Mouse (Mus musculus): ENCODE data around the gene Dram1.

Gene Dram1

DNA sequence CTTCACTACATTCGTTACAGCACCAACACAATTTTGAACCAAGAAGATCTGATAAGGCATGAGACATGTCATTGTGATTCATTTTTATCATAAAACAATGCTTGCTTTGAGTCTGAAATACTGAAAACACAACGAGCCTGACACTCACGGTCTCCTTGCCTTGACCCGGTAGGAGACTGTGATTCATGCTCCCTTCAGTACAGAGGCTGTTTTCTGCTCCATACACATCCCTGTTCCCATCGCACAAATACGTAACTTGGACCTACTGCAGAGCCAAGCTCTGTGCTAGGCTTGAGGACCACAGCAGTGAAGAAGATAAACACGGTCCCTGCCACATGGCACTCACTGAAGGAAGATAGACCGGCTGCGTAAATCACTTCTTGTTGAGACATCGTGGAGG, 90.8 kb downstream of the Dram1 start:
- DNase-seq (ENCODE audit: low read depth): no peak

DNA sequence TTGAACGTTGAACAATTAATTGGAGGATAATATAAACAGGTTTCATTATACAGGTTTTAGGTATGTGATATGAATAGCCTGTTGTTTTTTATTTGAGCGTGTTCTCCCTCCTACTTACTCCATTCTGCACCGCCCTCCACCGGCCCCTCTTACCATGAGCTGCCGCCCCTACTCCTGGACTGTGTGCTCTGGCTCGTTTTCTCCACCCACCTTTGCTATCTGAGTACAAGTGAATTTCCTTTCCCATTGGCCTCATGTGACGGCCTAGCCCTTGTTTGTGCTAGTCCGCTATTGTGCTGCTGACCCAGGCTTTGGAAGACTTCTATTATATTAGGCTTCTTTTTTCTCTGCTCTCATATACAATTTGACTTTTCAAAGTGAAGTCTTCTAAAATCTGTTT, 91.6 kb downstream of the Dram1 start:
- no peak for DNase-seq (ENCODE audit: low read depth)

DNA sequence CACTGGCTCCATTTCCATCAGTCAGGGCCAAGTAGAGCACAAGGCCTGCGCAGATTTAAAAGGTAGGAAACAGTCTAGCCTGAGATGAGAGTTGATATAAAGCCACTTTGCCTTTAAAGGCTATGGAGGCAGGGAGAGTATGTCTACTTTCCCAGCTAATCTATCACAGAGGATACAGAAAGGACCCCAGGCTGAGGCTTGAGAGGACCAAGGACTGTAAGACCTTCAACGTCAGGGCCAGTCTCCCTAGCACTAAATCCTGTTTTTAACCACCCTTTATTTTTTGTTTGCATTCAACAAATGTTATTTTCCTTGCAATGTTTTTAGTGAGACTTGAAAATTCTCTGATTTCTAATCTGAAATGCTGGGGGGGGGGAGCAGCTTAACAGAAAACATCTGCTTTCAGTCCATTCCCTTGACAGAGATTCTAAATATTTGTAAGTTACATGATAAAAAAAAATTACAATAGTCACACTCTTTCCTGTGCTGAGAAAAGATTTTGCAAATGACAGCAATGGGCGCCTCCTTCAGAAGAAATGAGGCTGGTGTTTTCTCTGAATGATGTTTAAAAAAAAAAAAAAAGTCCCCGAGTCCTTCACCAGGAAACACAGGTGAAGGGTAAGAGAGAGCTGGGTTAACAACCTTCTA, 94.4 kb downstream of the Dram1 start:
- no peak for DNase-seq (ENCODE audit: low read depth)

DNA sequence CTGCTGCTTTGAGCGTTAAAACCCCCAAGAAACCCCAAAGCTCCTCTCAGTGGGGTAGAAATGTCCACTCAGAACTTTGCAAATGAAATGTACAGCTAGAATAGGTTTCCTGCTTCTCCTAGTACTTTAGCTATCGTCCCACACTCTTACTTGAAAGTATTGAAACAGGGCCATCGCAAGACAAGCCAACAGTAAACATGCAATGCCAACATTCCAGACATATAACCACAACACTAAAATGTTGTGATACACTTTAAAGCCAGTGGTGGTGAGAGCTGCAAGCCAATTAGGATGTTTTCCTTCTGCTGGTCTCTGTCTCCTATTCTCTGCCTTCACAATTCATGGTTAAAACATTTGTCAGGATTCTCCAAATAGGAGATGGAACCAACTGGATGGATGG, 97.2 kb downstream of the Dram1 start:
- no peak for DNase-seq (ENCODE audit: low read depth)

GRCm38 (mm10) chr10:88274045-88274444, 104.8 kb downstream of the Dram1 start:
- DNase-seq (ENCODE audit: low read depth): no peak
